Mouse (Mus musculus) ES-Bruce4 (cell line): ENCODE results near the gene Ssbp3. TPM values are rescaled to one million over a fixed set of nuclear protein-coding genes. Genes with fewer than 3 reads are reported as not detected.
A peak's percentile ranks its signal among the peaks of the same experiment; 100 is the strongest.

Experiments used
- H3K27ac ChIP-seq: 2 replicates; pipeline ENCODE4 v1.5.1; 2012; ENCODE audit warnings: low read length, inconsistent platforms; ENCODE audit not compliant: insufficient read depth
- H3K27me3 ChIP-seq: 2 replicates; pipeline ENCODE4 v1.6.1; 2012; ENCODE audit warnings: mild to moderate bottlenecking, low read length, inconsistent platforms; ENCODE audit not compliant: control insufficient read depth, poor library complexity, insufficient read depth, severe bottlenecking
- H3K36me3 ChIP-seq: 2 replicates; pipeline ENCODE4 v1.6.1; 2012; ENCODE audit warnings: inconsistent platforms, mild to moderate bottlenecking, low read length, moderate library complexity; ENCODE audit not compliant: control insufficient read depth, poor library complexity, insufficient read depth, severe bottlenecking
- H3K4me1 ChIP-seq: one replicate; pipeline ENCODE4 v1.8.1; 2011; ENCODE audit warnings: low read length; ENCODE audit not compliant: control insufficient read depth, insufficient read depth
- H3K4me3 ChIP-seq: 2 replicates; pipeline ENCODE4 v1.5.1; 2011; ENCODE audit warnings: low read depth, mild to moderate bottlenecking, low read length
- H3K9ac ChIP-seq: 2 replicates; pipeline ENCODE4 v1.6.1; 2012; ENCODE audit warnings: low read depth, mild to moderate bottlenecking, inconsistent platforms; ENCODE audit not compliant: poor library complexity, severe bottlenecking
- H3K9me3 ChIP-seq: replicated peaks from 2 replicates; pipeline ENCODE4 v1.6.1; 2012; ENCODE audit warnings: mild to moderate bottlenecking, low read length, inconsistent platforms; ENCODE audit not compliant: control insufficient read depth, poor library complexity, insufficient read depth, severe bottlenecking
- CTCF ChIP-seq: IDR thresholded peaks from one replicate; pipeline ENCODE4 v1.8.1; 2011; ENCODE audit warnings: low read depth, low read length
- EP300 ChIP-seq: IDR thresholded peaks from 2 replicates; pipeline ENCODE4 v1.6.1; 2011; ENCODE audit warnings: low read depth, low read length; ENCODE audit not compliant: insufficient read depth
- POLR2A ChIP-seq: IDR thresholded peaks from one replicate; pipeline ENCODE4 v1.8.1; 2011; ENCODE audit warnings: low read length; ENCODE audit not compliant: insufficient read depth
- polyA plus RNA-seq: library from polyadenylated mRNA; stranded (reverse); fragments of >200 nt; gene quantifications from 2 replicates; pipeline ENCODE4 v1.2.4, GENCODE M21; 2011; ENCODE audit warnings: low read depth; ENCODE audit not compliant: missing spikeins, insufficient read depth, insufficient read length

The Ssbp3 gene
- polyA plus RNA-seq, 1 experiment, result 245 TPM

DNA sequence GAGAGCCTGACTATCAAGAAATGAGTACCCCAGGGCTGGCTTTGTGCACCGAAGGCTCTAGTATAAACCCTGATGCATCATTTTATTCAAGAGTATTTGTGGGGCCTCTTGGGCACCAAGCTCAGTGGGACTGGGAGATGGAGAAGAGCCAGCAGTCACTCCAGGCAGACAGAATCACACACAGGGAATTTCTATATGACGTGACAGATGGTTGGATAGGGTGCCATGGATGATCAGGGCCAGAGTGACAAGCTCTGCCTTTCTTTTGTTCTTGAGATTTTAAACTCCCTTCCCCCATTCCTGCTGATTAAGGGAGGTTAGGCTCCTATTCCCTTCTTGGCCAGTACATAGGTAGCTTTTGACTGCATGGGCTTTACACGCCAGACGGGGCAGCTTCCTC lies 74.8 kb downstream of the Ssbp3 start:
- H3K9ac ChIP-seq, result no peak overlapping the region
- TF ChIP-seq EP300 (no peak), CTCF (no peak), POLR2A (no peak)
- H3K27me3 ChIP-seq, result no peaks in the 10 kb centered on the region
- H3K4me1 ChIP-seq, result peaks cover 15% of the 10 kb centered on the region
- no peaks in the 10 kb centered on the region for H3K36me3 ChIP-seq
- H3K27ac ChIP-seq, result no peak overlapping the region
- H3K9me3 ChIP-seq, result no peaks in the 10 kb centered on the region
- no peak overlapping the region for H3K4me3 ChIP-seq

GRCm38 (mm10) chr4:106985899-106986832 lies 75.7 kb downstream of the Ssbp3 start:
- H3K9me3 ChIP-seq, result no peaks in the 10 kb centered on the region
- TF ChIP-seq EP300, result 0 out of 2 replicates have a peak, but pooled peaks have one; percentile 23
- no peak for TF ChIP-seq CTCF
- peak overlapping the region; percentile 33 for H3K4me3 ChIP-seq
- peak overlapping the region; percentile 84 for H3K27ac ChIP-seq
- H3K9ac ChIP-seq, result peak overlapping the region; percentile 16; the same call in 1 of the 2 replicates
- H3K4me1 ChIP-seq, result peaks cover 15% of the 10 kb centered on the region
- H3K36me3 ChIP-seq, result no peaks in the 10 kb centered on the region
- no peaks in the 10 kb centered on the region for H3K27me3 ChIP-seq

GRCm38 (mm10) chr4:106987725-106988364 lies 77.3 kb downstream of the Ssbp3 start:
- no peak overlapping the region for H3K4me3 ChIP-seq
- H3K27ac ChIP-seq, result peak overlapping the region; percentile 82
- H3K27me3 ChIP-seq, result no peaks in the 10 kb centered on the region
- no peaks in the 10 kb centered on the region for H3K36me3 ChIP-seq
- no peaks in the 10 kb centered on the region for H3K9me3 ChIP-seq
- H3K4me1 ChIP-seq, result peaks cover 15% of the 10 kb centered on the region
- peak; percentile 81 for TF ChIP-seq CTCF
- TF ChIP-seq POLR2A, result no peak
- TF ChIP-seq EP300, result 0 out of 2 replicates have a peak, but pooled peaks have one; percentile 16
- no peak overlapping the region for H3K9ac ChIP-seq

- Histone ChIP-seq H3K4me3 (no peak overlapping the region), H3K4me1 (peaks cover 13% of the 10 kb centered on the region)
These were observed 78.4 kb downstream of the Ssbp3 start for GRCm38 (mm10) chr4:106988886-106989225.

DNA sequence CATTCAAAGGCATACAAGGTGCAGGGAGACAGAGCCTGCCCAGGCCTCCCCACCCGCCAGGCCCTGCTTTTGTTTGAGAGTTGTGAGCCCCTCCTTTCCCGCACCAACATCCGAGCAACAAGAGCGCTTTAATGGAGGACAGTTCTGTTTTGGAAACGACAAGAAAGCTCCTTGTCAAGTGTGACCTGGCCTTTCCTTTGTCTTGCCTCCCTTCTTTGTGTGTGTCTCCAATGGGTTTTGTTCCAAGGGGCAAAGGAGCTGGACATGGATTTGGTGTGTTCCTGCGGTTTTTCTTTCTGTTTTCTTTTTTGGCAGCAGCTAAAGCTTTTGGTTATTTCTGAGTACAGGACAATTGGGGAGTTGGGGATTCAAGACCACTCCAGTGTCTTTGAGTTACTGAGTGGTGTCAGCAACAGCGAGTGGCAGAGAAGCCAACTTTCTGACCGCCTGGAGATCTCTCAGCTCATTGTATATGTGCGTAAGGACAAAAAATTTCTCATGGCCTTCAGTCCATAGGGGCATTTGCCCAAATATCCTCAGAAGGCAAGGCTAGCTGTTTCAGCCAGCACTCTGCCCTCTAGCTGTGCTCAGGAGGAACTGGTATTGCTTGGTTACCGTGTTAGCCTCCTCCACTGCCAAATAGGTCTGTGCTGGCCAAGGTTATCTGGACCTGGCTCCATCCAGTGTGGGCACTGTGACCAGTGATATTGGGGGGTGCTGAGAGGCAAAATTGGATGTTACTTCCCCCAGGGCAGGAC lies 78.9 kb downstream of the Ssbp3 start:
- Histone ChIP-seq H3K27ac (peak overlapping the region; percentile 82; the same call in 1 of the 2 replicates), H3K9ac (no peak overlapping the region), H3K4me3 (no peak overlapping the region), H3K27me3 (no peaks in the 10 kb centered on the region), H3K9me3 (no peaks in the 10 kb centered on the region), H3K36me3 (no peaks in the 10 kb centered on the region), H3K4me1 (peaks cover 13% of the 10 kb centered on the region)
- peak; percentile 81 for TF ChIP-seq CTCF
- no peak for TF ChIP-seq EP300
- no peak for TF ChIP-seq POLR2A

More at GRCm38 (mm10) chr4:106988886-106989225, 78.4 kb downstream of the Ssbp3 start:
- Histone ChIP-seq H3K36me3 (no peaks in the 10 kb centered on the region), H3K27ac (peak overlapping the region; percentile 82), H3K9me3 (no peaks in the 10 kb centered on the region), H3K27me3 (no peaks in the 10 kb centered on the region), H3K9ac (no peak overlapping the region)
- TF ChIP-seq CTCF (no peak), POLR2A (no peak), EP300 (no peak)
